Mouse (Mus musculus) liver, embryonic 15.5 days (tissue): ENCODE measurements at regions not wholly inside any gene's neighbourhood (a gene's known extent, or its start where the extent isn't known, plus 50 kb on each side); places are given as distances from the start of the nearest gene placed in this dataset.

Experiments
- ATAC-seq: fragments of 200-750 bp; cut with Nextera tagmentation; 2 replicates; pipeline ENCODE4 v1.8.0; 2017; ENCODE audit warnings: moderate number of reproducible peaks, mild to moderate bottlenecking, moderate library complexity; ENCODE audit not compliant: insufficient read depth
- H3K27ac ChIP-seq: fragments of 300-500 bp; sonication (generic); replicated peaks from 2 replicates; pipeline ENCODE4 v1.5.1; 2015; ENCODE audit warnings: mild to moderate bottlenecking, inconsistent platforms
- H3K27me3 ChIP-seq: fragments of 300-500 bp; sonication (generic); 2 replicates; pipeline ENCODE4 v1.6.1; 2015; ENCODE audit warnings: mild to moderate bottlenecking, inconsistent platforms
- H3K36me3 ChIP-seq: fragments of 300-500 bp; sonication (generic); replicated peaks from 2 replicates; pipeline ENCODE4 v1.6.1; 2015; ENCODE audit warnings: moderate library complexity, mild to moderate bottlenecking, inconsistent platforms
- H3K4me1 ChIP-seq: fragments of 300-500 bp; sonication (generic); replicated peaks from 2 replicates; pipeline ENCODE4 v1.6.1; 2015; ENCODE audit warnings: inconsistent platforms
- H3K4me2 ChIP-seq: fragments of 300-500 bp; sonication (generic); 2 replicates; pipeline ENCODE4 v1.6.1; 2015; ENCODE audit warnings: moderate library complexity, mild to moderate bottlenecking, inconsistent platforms
- H3K4me3 ChIP-seq: fragments of 300-500 bp; sonication (generic); replicated peaks from 2 replicates; pipeline ENCODE4 v1.5.1; 2015; ENCODE audit warnings: mild to moderate bottlenecking, inconsistent platforms
- H3K9ac ChIP-seq: fragments of 300-500 bp; sonication (generic); 2 replicates; pipeline ENCODE4 v1.6.1; 2015; ENCODE audit warnings: moderate library complexity, mild to moderate bottlenecking, inconsistent platforms
- H3K9me3 ChIP-seq: fragments of 300-500 bp; sonication (generic); replicated peaks from 2 replicates; pipeline ENCODE4 v1.6.1; 2016; ENCODE audit warnings: inconsistent platforms
- WGBS: fragments of 180-500 bp; shearing (Covaris S2); methylation state at CpG from one replicate; pipeline ENCODE4 v1.1.7; 2015; ENCODE audit warnings: mixed read lengths; ENCODE audit not compliant: insufficient replicate concordance; 5-methylcytosine and 5-hydroxymethylcytosine counted together

- no peak overlapping the region for H3K9ac ChIP-seq
- no peak overlapping the region for H3K4me3 ChIP-seq
- H3K27ac ChIP-seq: no peak overlapping the region
- no peaks in the 10 kb centered on the region for H3K4me1 ChIP-seq
- 63% methylated on average over 1 of the region's 1 CpGs for WGBS
- no peaks in the 10 kb centered on the region for H3K36me3 ChIP-seq
- ATAC-seq: no peak
- no peak overlapping the region for H3K4me2 ChIP-seq
- H3K9me3 ChIP-seq: no peaks in the 10 kb centered on the region
- H3K27me3 ChIP-seq: no peaks in the 10 kb centered on the region
These were observed 72.7 kb upstream of the A230072I06Rik start for GRCm38 (mm10) chr8:12205909-12206308.

- Histone ChIP-seq H3K9ac (no peak overlapping the region), H3K4me1 (no peaks in the 10 kb centered on the region), H3K27ac (no peak overlapping the region), H3K4me3 (no peak overlapping the region), H3K9me3 (no peaks in the 10 kb centered on the region), H3K4me2 (no peak overlapping the region), H3K27me3 (no peaks in the 10 kb centered on the region), H3K36me3 (no peaks in the 10 kb centered on the region)
- 73% methylated on average over 3 of the region's 3 CpGs for WGBS
- ATAC-seq: no peak
These were observed 71.2 kb upstream of the A230072I06Rik start for GRCm38 (mm10) chr8:12207412-12207811.

- no peak overlapping the region for H3K4me2 ChIP-seq
- H3K9ac ChIP-seq: no peak overlapping the region
- WGBS: 51% methylated on average over 7 of the region's 7 CpGs
These were observed 64.8 kb upstream of the A230072I06Rik start for GRCm38 (mm10) chr8:12213774-12214173.

GRCm38 (mm10) chr8:12214205-12215019 lies 64.2 kb upstream of the A230072I06Rik start:
- WGBS: 37% methylated on average over 24 of the region's 24 CpGs
- no peak for ATAC-seq
- H3K27ac ChIP-seq: no peak overlapping the region
- H3K9ac ChIP-seq: no peak overlapping the region
- H3K4me3 ChIP-seq: no peak overlapping the region
- H3K27me3 ChIP-seq: peaks cover 12% of the 10 kb centered on the region; the same call in 1 of the 2 replicates
- no peak overlapping the region for H3K4me2 ChIP-seq
- H3K4me1 ChIP-seq: no peaks in the 10 kb centered on the region
- no peaks in the 10 kb centered on the region for H3K9me3 ChIP-seq
- H3K36me3 ChIP-seq: no peaks in the 10 kb centered on the region

More at GRCm38 (mm10) chr8:12213774-12214173, 64.8 kb upstream of the A230072I06Rik start:
- H3K4me1 ChIP-seq: no peaks in the 10 kb centered on the region
- ATAC-seq: no peak
- H3K36me3 ChIP-seq: no peaks in the 10 kb centered on the region
- H3K27ac ChIP-seq: no peak overlapping the region
- H3K4me3 ChIP-seq: no peak overlapping the region
- H3K9me3 ChIP-seq: no peaks in the 10 kb centered on the region
- peaks cover 12% of the 10 kb centered on the region; the same call in 1 of the 2 replicates for H3K27me3 ChIP-seq

GRCm38 (mm10) chr8:12221506-12221905 lies 57.1 kb upstream of the A230072I06Rik start:
- 59% methylated on average over 9 of the region's 9 CpGs for WGBS
- H3K4me2 ChIP-seq: no peak overlapping the region
- H3K36me3 ChIP-seq: no peaks in the 10 kb centered on the region
- H3K27ac ChIP-seq: no peak overlapping the region
- H3K4me1 ChIP-seq: no peaks in the 10 kb centered on the region
- no peaks in the 10 kb centered on the region for H3K27me3 ChIP-seq
- no peak overlapping the region for H3K4me3 ChIP-seq
- H3K9me3 ChIP-seq: no peaks in the 10 kb centered on the region
- ATAC-seq: no peak
- H3K9ac ChIP-seq: no peak overlapping the region

GRCm38 (mm10) chr8:12223376-12223775 lies 55.2 kb upstream of the A230072I06Rik start:
- Histone ChIP-seq H3K27ac (no peak overlapping the region), H3K4me1 (no peaks in the 10 kb centered on the region), H3K27me3 (no peaks in the 10 kb centered on the region), H3K4me3 (no peak overlapping the region), H3K4me2 (no peak overlapping the region), H3K36me3 (no peaks in the 10 kb centered on the region), H3K9ac (no peak overlapping the region), H3K9me3 (no peaks in the 10 kb centered on the region)
- 54% methylated on average over 1 of the region's 1 CpGs for WGBS
- ATAC-seq: no peak
